Mouse (Mus musculus): ENCODE results near the gene Zbtb11.

GRCm38 (mm10) chr16:55939703-55940102 lies 34.0 kb upstream of the Zbtb11 start:
- no peak for TF ChIP-seq POLR2A (IDR thresholded peaks at IDR 0.05; ENCODE audit: control insufficient read depth, extremely low read depth, insufficient read depth, low read length, poor library complexity)
- no peak for TF ChIP-seq CTCF (IDR thresholded peaks at IDR 0.05; ENCODE audit: borderline replicate concordance, control insufficient read depth, extremely low read depth, insufficient read depth, low read length, poor library complexity)

Measured in thymus, adult 2 months (tissue).